Mouse (Mus musculus): Measurements from ENCODE around the gene Nfia.
A peak's percentile ranks its signal among the peaks of the same experiment; 100 is the strongest.

The Nfia gene

DNA sequence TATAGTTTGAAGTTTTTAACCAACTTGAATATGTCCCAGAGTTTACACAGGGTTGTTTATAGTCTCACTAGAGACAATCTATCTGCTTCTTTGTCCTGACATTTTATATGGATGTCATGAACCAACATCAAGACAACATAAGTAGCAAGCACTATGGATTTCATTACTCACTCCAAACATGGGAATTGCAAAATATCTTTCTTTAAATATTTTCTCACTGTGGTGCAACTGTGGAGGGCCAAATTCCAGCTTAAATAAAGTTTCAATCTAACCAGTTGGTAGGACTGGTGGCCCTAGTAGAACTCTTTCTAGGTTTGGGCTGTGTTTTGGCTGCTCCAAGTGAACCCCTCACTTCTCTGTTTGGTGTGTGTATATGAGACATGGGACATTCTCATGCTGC lies 43.5 kb downstream of the Nfia start:
- no peak for DNase-seq (ENCODE audit: low spot score in 2 of 2)

DNA sequence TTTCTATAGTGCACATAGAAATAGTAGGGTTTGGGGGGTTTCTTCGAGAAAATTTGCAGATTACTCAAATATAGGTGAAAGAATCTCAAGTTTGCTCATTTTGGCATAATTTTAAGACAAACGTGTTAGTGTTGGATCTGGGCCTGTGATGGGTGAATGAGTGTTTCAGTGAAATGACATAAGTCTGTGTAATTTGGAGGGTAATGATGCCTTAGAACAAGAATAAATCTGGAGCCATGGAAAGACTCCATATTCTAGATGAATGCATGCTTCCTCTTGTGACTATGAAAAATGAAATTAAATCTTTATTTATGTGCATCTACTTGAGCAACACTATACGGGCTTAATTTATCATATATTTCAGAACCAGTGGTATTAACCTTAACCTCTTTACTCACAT lies 44.2 kb downstream of the Nfia start:
- DNase-seq (ENCODE audit: low spot score in 2 of 2) = no peak

- no peak for DNase-seq (ENCODE audit: low spot score in 2 of 2)
These were observed 45.2 kb downstream of the Nfia start for GRCm38 (mm10) chr4:97817741-97818140.

DNA sequence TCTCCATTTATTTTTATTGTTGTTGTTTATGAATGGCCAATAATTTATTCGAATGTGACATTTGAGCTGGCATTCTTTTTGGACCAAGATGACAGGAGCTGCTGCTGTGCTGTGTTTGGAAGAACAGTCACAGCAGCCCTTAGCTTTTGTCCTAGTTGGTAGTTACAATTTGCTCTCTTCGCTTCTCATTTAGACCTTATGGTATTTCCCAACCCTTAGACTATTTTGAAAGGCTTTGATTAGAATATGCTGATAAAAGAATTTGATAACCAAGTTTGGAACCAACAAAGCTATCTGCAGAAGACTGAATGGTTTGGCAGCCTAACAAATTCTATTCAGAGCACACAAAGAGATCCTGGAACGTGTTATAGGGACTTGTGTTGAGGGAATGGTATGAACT lies 46.0 kb downstream of the Nfia start:
- DNase-seq (ENCODE audit: low spot score in 2 of 2) = no peak

DNA sequence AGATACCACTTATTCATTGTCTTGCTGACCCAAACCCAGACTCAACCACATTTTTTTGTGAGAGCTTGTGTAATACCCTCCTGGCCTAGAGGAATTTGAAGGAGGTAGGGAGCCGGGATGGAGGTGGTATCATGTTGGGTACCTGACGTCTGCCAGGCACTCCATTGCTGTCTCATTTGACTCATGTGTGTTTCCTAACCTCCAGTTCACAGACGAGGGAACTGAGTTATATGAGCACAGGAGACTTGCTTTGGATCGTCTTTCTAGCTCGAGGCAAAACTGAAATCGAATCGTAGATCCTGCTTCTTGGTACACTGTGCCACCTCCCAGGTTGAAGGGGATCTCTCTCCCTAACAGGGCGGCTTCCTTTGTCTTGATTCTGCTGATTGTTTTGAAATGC lies 46.6 kb downstream of the Nfia start:
- DNase-seq (ENCODE audit: low spot score in 2 of 2) = no peak

DNA sequence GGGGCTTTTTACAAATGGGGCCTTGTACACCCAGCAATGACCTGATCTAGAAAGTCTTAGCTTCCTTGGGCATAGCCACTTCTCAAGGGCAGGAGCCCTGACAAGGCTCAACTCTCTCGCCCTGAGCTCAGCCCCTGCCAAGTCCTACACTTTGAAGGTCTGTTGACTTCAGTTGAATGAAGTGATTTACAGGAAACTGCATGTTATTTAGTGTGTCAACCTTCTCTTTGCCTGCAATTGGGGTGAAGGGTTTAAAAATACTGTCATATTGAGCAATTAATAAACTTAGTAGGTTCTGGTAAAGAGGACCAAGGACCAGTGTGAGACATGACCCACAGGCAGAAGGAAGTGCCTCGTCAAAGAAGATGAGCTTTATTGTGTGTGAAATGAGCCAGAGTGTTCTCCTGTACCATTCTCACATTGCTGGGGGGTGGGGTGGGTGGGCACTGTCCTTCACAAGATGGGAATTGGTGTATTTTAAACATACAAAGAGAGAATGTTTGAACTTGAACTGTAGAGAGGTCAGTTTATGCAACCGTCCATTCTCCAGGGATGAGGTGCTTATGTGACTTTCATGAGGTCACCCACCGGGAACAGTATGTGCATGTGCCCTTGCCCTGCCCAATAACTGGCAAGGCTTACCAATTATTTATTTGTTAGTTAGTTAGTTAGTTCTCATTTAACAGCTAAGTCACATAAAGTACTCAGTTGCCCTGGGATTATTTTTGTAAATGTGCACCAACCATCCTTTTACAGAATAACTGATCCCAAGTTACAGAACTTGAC lies 48.1 kb downstream of the Nfia start:
- no peak for DNase-seq (ENCODE audit: low spot score in 2 of 2)

DNA sequence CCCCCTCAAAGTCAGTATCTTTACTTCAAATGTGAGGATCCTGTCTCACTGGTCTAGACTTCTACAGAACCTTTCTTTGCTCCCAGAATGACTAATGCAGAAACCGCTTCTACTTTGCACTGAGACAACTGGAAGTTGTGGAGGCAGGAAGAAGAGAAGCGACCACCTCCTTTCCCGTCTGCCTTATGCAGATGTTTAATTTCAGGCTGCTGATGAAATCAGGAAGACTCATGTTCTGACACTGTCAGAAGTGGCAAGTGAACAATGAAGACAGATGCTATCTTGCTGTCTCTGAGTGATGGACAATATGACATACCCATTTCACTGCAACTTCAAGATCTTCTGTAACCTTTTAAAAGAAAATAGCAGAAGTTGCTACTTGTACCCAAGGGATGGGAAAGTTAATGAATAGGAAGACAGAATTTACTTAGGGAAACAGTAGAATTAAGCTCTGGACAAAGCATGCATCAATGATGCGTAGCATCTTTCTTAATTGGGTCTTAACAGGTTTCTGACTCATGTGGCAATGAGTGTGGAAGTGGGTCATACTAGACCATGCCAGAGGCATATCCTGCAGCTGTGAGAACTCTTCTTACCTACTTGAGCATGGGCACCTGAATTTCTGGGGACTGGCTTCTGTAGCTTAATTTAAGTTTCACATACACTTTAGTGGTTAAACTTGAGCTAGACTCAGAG lies 49.2 kb downstream of the Nfia start:
- DNase-seq (ENCODE audit: low spot score in 2 of 2) = no peak

DNA sequence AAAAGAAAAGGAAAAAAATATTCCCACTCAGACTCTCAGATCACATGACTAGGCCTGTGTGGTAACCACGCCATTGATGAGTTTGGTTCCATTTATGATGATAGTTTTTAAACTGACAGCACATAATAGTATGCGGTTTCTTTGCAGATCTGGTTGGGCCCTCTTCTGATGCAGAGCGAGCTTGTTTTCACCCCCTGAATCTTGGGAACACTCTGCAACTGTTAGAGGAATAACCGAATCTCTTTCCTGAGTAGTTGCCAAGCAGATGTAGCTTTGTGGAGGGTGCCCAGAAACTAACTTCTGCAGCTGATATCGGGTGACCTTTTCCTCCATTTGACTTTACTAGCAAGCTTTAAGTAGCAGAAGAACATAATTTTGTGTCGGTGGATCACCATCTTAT lies 51.0 kb downstream of the Nfia start:
- DNase-seq (ENCODE audit: low spot score in 2 of 2) = no peak

GRCm38 (mm10) chr4:97824451-97824850 lies 51.9 kb downstream of the Nfia start:
- peak in 1 of 2 experiments; percentile 32 for DNase-seq (ENCODE audit: low spot score in 2 of 2)

DNA sequence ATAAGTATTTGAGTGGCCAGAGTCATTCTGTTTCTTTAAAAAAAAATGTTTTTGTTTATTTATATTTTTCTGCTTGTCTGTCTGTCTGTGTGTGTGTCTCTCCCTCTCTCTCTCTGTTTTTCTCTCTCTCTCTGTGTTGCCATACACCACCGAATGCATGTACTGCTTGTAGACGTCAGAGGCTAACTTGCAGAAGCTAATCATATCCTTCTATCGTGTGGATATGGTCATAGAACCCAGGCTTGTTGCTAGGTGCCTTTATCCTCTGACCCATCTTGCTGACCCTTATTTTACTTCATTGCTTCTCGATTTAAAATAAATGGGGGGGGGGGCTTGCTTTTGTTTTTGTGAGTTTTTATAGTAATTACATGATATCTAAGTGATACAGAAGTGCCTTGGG lies 52.9 kb downstream of the Nfia start:
- no peak for DNase-seq (ENCODE audit: low spot score in 2 of 2)

- DNase-seq (ENCODE audit: low spot score in 2 of 2) = no peak
These were observed 53.3 kb downstream of the Nfia start for GRCm38 (mm10) chr4:97825841-97826240.

- DNase-seq (ENCODE audit: low spot score in 2 of 2) = no peak
These were observed 54.6 kb downstream of the Nfia start for GRCm38 (mm10) chr4:97827115-97827514.

- DNase-seq (ENCODE audit: low spot score in 2 of 2) = no peak
These were observed 56.0 kb downstream of the Nfia start for GRCm38 (mm10) chr4:97828579-97828978.

GRCm38 (mm10) chr4:97829336-97830050 lies 57.0 kb downstream of the Nfia start:
- DNase-seq (ENCODE audit: low spot score in 2 of 2) = no peak

GRCm38 (mm10) chr4:97830051-97830853 lies 57.7 kb downstream of the Nfia start:
- no peak for DNase-seq (ENCODE audit: low spot score in 2 of 2)

DNA sequence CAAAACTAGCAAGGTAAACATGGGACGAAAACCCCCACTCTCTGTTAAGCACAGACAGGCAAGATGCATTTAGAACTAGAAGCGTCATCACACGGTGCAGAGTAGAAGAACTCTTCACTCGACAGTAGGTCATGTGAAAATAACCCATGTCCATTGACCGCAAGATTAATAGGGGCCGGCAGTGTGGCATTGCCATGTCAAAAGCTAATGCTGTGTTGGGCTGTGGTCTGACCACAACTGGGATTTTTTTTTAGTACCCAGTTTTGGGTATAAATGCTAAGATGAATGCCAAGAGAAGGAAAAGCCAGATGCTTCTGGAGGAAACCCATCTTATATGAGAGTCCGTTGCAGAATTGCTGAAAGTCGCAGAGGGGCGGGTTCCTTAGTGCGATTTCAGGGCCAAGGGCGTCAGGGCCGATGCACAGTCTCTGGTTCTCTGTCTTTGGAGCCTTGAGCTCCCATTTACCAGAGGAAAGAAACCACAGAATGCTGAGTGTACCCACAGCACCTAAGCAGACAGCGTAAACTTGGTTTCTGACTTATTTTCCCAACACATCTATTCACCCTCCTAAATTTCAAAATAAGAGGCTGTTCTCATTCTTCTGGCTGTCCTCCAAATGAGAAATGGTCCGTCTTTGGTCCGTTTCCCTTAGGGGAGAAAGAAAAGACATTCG lies 58.5 kb downstream of the Nfia start:
- no peak for DNase-seq (ENCODE audit: low spot score in 2 of 2)

- DNase-seq (ENCODE audit: low spot score in 2 of 2) = no peak
These were observed 59.2 kb downstream of the Nfia start for GRCm38 (mm10) chr4:97831611-97832278.

DNA sequence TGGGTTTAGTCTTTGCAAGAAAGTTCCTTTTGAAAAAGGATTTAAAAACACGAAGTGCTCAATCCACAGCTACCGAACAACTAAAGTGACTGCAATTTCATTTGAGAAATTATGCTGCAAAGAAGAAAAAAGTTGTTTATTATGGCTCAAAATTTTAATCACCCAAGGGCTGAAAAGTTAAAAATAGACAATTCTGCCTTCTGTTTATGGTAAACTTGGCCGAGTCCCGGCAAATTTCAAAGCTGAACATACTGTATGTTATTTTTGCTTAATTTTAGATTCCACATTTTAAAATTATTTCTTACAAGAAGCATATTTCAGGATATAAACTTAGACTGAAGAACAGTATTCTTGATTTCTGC lies 59.7 kb downstream of the Nfia start:
- no peak for DNase-seq (ENCODE audit: low spot score in 2 of 2)

GRCm38 (mm10) chr4:97836812-97837211 lies 64.3 kb downstream of the Nfia start:
- DNase-seq (ENCODE audit: low spot score in 2 of 2) = peak in 1 of 2 experiments; percentile 25

GRCm38 (mm10) chr4:97837724-97838123 lies 65.2 kb downstream of the Nfia start:
- no peak for DNase-seq (ENCODE audit: low spot score in 2 of 2)

DNA sequence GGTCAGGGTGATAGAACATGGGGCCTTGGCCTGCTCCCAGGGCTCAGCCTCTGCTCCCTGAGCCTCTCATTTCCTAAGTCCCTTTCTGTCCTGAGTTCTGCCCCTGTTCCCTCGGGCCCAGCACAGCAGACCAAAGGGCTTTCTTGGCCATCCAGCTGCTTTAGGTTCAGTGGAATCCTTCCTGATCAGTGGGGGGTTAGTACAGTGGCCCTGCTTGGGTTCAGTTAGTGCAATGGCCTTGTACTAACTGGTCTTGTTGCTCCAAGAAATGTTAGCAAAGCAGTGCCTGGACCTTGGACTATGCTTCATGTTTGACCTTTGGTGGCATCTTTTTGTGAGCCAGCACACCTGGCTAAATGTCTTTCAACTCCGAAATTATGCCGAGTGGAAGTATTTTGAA lies 66.1 kb downstream of the Nfia start:
- no peak for DNase-seq (ENCODE audit: low spot score in 2 of 2)

Data from right cerebral cortex, postnatal 10 days (tissue).